Mouse (Mus musculus): ENCODE measurements around the gene Clic5. TPM values are rescaled to one million over a fixed set of nuclear protein-coding genes. Genes with fewer than 3 reads are reported as not detected.

Gene Clic5
- total and polyA plus RNA-seq, 2 experiments from 2014 or later, result 0.31 to 1.4 TPM

DNA sequence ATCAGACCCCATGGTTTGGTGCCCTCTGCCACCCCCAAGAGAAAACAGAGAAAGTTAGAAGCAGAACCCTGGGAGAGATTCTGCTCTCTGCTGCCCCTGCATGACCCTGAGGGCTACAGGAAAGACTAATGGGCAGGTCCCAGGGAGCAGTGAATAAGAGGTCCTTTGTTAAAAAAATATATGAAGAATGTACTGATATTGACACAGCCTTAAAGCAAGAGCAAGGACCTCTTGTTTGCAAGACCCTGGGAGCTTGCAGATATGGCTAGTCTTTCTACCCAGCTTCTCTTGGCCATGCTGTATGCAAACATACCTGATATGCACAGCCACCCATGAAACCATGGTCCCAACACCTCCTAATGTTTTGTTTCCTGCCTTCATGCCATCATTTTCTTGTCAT is 86.4 kb downstream of the Clic5 start:
- Histone ChIP-seq H3K9me3 (ENCODE audit: low read length) (no peaks in the 10 kb centered on the region), H3K4me1 (ENCODE audit: insufficient read depth, low read length) (no peaks in the 10 kb centered on the region), H3K27me3 (ENCODE audit: insufficient read depth, low read length) (no peaks in the 10 kb centered on the region), H3K4me3 (ENCODE audit: low read depth, low read length) (no peak overlapping the region), H3K27ac (ENCODE audit: low read depth, low read length) (no peak overlapping the region), H3K36me3 (ENCODE audit: insufficient read depth, low read length) (no peaks in the 10 kb centered on the region), H3K9ac (replicated peaks; ENCODE audit: low read length, poor library complexity, severe bottlenecking) (no peak overlapping the region), H3K4me2 (ENCODE audit: low read depth, low read length, poor library complexity, severe bottlenecking) (no peak overlapping the region)
- no peak for ATAC-seq (ENCODE audit: low FRiP score)
- no peak for TF ChIP-seq CTCF (IDR thresholded peaks at IDR 0.05)
- no peak for DNase-seq (ENCODE audit: low spot score)

DNA sequence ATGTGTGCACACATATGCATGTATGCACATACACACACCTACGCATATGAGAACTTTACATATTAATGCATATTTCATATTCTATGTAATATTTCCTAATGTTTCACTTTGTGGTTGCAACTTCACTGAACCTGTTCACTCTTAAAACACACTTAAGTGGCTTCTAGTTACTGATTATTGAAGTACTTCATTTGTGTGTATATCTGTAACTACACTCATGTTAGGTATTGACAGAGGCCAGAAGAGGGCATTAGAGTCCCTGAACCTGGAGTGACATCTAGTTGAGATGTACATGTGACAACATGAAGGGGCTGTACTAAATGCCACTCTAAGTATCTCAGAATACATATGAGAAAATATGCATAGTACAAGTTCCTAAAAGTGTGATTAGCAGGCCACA is 99.9 kb downstream of the Clic5 start:
- no peak for ATAC-seq (ENCODE audit: low FRiP score)
- no peaks in the 10 kb centered on the region for H3K27me3 ChIP-seq (ENCODE audit: insufficient read depth, low read length)
- DNase-seq (ENCODE audit: low spot score), result no peak
- no peak overlapping the region for H3K27ac ChIP-seq (ENCODE audit: low read depth, low read length)
- no peaks in the 10 kb centered on the region for H3K9me3 ChIP-seq (ENCODE audit: low read length)
- no peak overlapping the region for H3K4me2 ChIP-seq (ENCODE audit: low read depth, low read length, poor library complexity, severe bottlenecking)
- H3K4me1 ChIP-seq (ENCODE audit: insufficient read depth, low read length), result no peaks in the 10 kb centered on the region
- no peak overlapping the region for H3K4me3 ChIP-seq (ENCODE audit: low read depth, low read length)
- WGBS, result 93% methylated on average over 1 of the region's 1 CpGs
- TF ChIP-seq CTCF (IDR thresholded peaks at IDR 0.05), result no peak
- no peaks in the 10 kb centered on the region for H3K36me3 ChIP-seq (ENCODE audit: insufficient read depth, low read length)
- H3K9ac ChIP-seq (replicated peaks; ENCODE audit: low read length, poor library complexity, severe bottlenecking), result no peak overlapping the region

DNA sequence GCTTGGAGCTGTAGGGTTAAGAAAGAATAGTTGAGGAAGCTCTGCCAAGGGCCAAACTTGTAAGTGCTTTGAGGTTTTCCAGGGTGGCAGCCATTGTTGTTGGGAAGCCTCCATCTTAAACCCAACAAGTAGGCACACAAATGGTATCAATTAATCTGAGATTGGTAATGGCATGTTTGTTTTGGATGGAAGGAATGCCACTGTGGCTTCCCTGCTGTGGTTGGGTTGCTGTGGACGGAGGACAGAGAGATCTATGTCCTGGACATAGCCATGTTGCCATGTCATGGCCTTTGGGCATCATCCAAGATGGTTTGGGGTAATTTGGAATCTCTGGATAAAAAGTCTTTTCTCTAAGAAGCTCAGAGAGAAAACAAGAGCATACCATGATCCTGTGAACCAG is 108.8 kb downstream of the Clic5 start:
- Histone ChIP-seq H3K4me3 (ENCODE audit: low read depth, low read length) (no peak overlapping the region), H3K9ac (replicated peaks; ENCODE audit: low read length, poor library complexity, severe bottlenecking) (no peak overlapping the region), H3K4me2 (ENCODE audit: low read depth, low read length, poor library complexity, severe bottlenecking) (no peak overlapping the region), H3K27me3 (ENCODE audit: insufficient read depth, low read length) (no peaks in the 10 kb centered on the region), H3K36me3 (ENCODE audit: insufficient read depth, low read length) (no peaks in the 10 kb centered on the region), H3K4me1 (ENCODE audit: insufficient read depth, low read length) (no peaks in the 10 kb centered on the region), H3K27ac (ENCODE audit: low read depth, low read length) (no peak overlapping the region), H3K9me3 (ENCODE audit: low read length) (no peaks in the 10 kb centered on the region)
- DNase-seq (ENCODE audit: low spot score) (no peak), ATAC-seq (ENCODE audit: low FRiP score) (no peak)
- no peak for TF ChIP-seq CTCF (IDR thresholded peaks at IDR 0.05)
- 72% methylated on average over 1 of the region's 1 CpGs for WGBS

DNA sequence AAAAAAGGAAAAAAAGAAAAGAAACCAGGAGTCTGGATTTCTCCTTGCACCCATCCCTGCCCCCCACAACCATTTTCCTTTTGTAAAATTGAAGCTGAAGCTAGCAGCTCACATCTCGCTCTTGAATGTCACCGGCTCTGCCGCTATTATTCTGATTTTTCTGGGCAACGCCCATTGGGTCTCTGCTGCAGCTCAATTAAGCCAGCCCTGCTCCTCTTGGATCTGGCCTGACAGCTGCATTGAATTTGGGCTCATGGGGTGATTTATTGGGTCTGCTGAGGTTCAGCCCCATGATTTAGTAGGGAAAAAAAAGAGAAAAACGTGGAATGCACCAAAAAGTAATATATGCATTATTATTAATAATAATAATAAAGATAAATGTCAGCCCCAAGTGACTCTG is 111.9 kb downstream of the Clic5 start:
- H3K27ac ChIP-seq (ENCODE audit: low read depth, low read length), result no peak overlapping the region
- no peak overlapping the region for H3K4me2 ChIP-seq (ENCODE audit: low read depth, low read length, poor library complexity, severe bottlenecking)
- no peaks in the 10 kb centered on the region for H3K4me1 ChIP-seq (ENCODE audit: insufficient read depth, low read length)
- TF ChIP-seq CTCF (IDR thresholded peaks at IDR 0.05), result no peak
- DNase-seq (ENCODE audit: low spot score), result peak; percentile 4
- no peaks in the 10 kb centered on the region for H3K27me3 ChIP-seq (ENCODE audit: insufficient read depth, low read length)
- no peaks in the 10 kb centered on the region for H3K9me3 ChIP-seq (ENCODE audit: low read length)
- WGBS, result 25% methylated on average over 5 of the region's 5 CpGs
- H3K4me3 ChIP-seq (ENCODE audit: low read depth, low read length), result no peak overlapping the region
- no peak overlapping the region for H3K9ac ChIP-seq (replicated peaks; ENCODE audit: low read length, poor library complexity, severe bottlenecking)
- no peaks in the 10 kb centered on the region for H3K36me3 ChIP-seq (ENCODE audit: insufficient read depth, low read length)
- no peak for ATAC-seq (ENCODE audit: low FRiP score)

DNA sequence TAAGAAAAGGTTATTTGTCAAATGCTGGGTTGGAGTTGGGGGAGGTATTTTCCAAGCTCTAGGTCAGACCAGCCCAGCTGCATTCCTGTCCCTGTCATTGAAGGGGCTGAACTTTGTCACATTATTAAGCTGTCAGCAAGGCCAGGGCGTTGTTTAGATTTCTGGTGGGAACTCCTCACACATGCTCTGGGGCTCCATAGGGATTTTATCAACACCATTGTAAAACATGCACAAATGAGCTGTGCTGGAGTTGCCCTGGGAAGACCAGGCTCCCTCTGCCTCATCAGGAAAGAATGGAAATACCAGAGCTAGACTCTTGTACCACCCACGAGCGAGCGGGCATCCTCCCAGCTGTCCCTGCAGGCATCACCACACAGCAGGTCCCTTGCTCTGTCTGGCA is 112.3 kb downstream of the Clic5 start:
- DNase-seq (ENCODE audit: low spot score), result no peak
- no peaks in the 10 kb centered on the region for H3K9me3 ChIP-seq (ENCODE audit: low read length)
- H3K27me3 ChIP-seq (ENCODE audit: insufficient read depth, low read length), result no peaks in the 10 kb centered on the region
- no peak for TF ChIP-seq CTCF (IDR thresholded peaks at IDR 0.05)
- no peaks in the 10 kb centered on the region for H3K36me3 ChIP-seq (ENCODE audit: insufficient read depth, low read length)
- no peak overlapping the region for H3K4me3 ChIP-seq (ENCODE audit: low read depth, low read length)
- H3K27ac ChIP-seq (ENCODE audit: low read depth, low read length), result no peak overlapping the region
- no peak overlapping the region for H3K4me2 ChIP-seq (ENCODE audit: low read depth, low read length, poor library complexity, severe bottlenecking)
- WGBS, result 58% methylated on average over 4 of the region's 4 CpGs
- no peak overlapping the region for H3K9ac ChIP-seq (replicated peaks; ENCODE audit: low read length, poor library complexity, severe bottlenecking)
- no peak for ATAC-seq (ENCODE audit: low FRiP score)
- no peaks in the 10 kb centered on the region for H3K4me1 ChIP-seq (ENCODE audit: insufficient read depth, low read length)

DNA sequence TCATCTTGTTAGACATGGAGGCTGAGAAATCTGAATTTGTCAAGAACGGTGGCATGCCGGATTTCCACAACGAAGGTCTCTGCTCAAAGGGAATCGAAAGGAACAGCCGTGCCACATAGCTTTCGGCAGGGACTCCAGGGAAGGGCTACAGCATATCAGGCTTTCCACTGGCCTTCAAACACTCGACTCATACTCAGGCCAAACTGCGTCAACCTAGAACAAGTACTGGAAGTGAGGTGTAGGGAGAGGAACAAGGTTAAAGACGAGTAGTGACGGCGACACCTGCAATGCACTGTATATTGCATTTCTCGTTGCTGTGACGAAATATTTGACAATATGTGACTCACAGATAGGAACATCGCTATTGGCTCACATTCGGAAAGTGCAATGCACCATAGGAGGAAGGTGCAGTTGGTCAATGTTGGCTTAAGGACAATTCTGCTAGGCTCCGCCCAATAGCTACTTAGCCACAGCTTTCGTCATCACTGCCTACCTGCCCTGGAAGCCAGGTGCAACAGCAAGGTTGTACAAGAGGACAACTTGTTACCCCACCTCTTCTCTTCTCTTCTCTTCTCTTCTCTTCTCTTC is 112.9 kb downstream of the Clic5 start:
- H3K27ac ChIP-seq (ENCODE audit: low read depth, low read length), result no peak overlapping the region
- H3K4me1 ChIP-seq (ENCODE audit: insufficient read depth, low read length), result no peaks in the 10 kb centered on the region
- H3K9me3 ChIP-seq (ENCODE audit: low read length), result no peaks in the 10 kb centered on the region
- no peak overlapping the region for H3K4me3 ChIP-seq (ENCODE audit: low read depth, low read length)
- no peak overlapping the region for H3K4me2 ChIP-seq (ENCODE audit: low read depth, low read length, poor library complexity, severe bottlenecking)
- TF ChIP-seq CTCF (IDR thresholded peaks at IDR 0.05), result no peak
- DNase-seq (ENCODE audit: low spot score) (no peak), ATAC-seq (ENCODE audit: low FRiP score) (no peak)
- WGBS, result 83% methylated on average over 17 of the region's 17 CpGs
- no peaks in the 10 kb centered on the region for H3K27me3 ChIP-seq (ENCODE audit: insufficient read depth, low read length)
- no peaks in the 10 kb centered on the region for H3K36me3 ChIP-seq (ENCODE audit: insufficient read depth, low read length)
- no peak overlapping the region for H3K9ac ChIP-seq (replicated peaks; ENCODE audit: low read length, poor library complexity, severe bottlenecking)

Data from midbrain, postnatal 0 days (tissue).